Mouse (Mus musculus): Measurements from ENCODE around the gene Ube2l3. TPM values are rescaled to one million over a fixed set of nuclear protein-coding genes. Genes with fewer than 3 reads are reported as not detected.
A peak's percentile ranks its signal among the peaks of the same experiment; 100 is the strongest.

The Ube2l3 gene
- polyA plus RNA-seq, 1 experiment from 2014 or later: 200 TPM

- Histone ChIP-seq H3K9me3 (ENCODE audit: low read length) (no peaks in the 10 kb centered on the region), H3K9ac (replicated peaks; ENCODE audit: low read depth) (peak overlapping the region; percentile 98), H3K36me3 (ENCODE audit: insufficient read depth, low read length) (no peaks in the 10 kb centered on the region), H3K4me3 (ENCODE audit: low read depth, low read length) (peak overlapping the region; percentile 99), H3K27me3 (replicated peaks; ENCODE audit: insufficient read depth, low read length) (no peaks in the 10 kb centered on the region), H3K27ac (ENCODE audit: low read length) (peak overlapping the region; percentile 78), H3K4me1 (ENCODE audit: insufficient read depth, low read depth, low read length) (peaks cover 7% of the 10 kb centered on the region; the same call in 1 of the 2 replicates), H3K4me2 (replicated peaks; ENCODE audit: low read depth, low read length) (peak overlapping the region; percentile 79)
- DNase-seq (ENCODE audit: low spot score) (peak; percentile 23), ATAC-seq (0 out of 2 replicates have a peak, but pooled peaks have one; percentile 1)
- TF ChIP-seq CTCF (IDR thresholded peaks at IDR 0.05) (no peak), EP300 (IDR thresholded peaks at IDR 0.05) (no peak)
- 2% methylated on average over 24 of the region's 24 CpGs for WGBS
Observed at GRCm38 (mm10) chr16:17200121-17200952, 2.1 kb downstream of the Ube2l3 start.

DNA sequence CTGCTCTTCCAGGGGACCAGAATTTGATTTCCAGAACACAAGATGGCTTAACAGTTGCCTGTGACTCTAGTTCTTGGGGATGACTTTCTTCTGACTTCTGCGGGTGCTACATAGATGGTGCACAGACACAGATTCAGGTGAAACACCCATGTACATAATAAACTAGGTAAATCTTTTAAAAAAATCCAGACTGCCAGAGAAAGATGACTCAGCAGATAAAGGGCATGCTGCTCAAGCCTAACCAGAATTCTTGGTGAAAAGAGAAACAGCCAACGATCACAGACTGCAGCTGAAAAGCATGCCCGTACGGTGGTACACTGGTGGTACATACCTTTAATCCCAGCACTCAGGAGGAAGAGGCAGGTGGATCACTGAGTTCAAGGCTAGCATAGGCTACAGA, 8.6 kb downstream of the Ube2l3 start:
- ATAC-seq: no peak
- H3K9me3 ChIP-seq (ENCODE audit: low read length): no peaks in the 10 kb centered on the region
- no peak overlapping the region for H3K4me3 ChIP-seq (ENCODE audit: low read depth, low read length)
- 95% methylated on average over 4 of the region's 4 CpGs for WGBS
- no peaks in the 10 kb centered on the region for H3K27me3 ChIP-seq (replicated peaks; ENCODE audit: insufficient read depth, low read length)
- H3K4me1 ChIP-seq (ENCODE audit: insufficient read depth, low read depth, low read length): no peaks in the 10 kb centered on the region
- H3K27ac ChIP-seq (ENCODE audit: low read length): no peak overlapping the region
- no peaks in the 10 kb centered on the region for H3K36me3 ChIP-seq (ENCODE audit: insufficient read depth, low read length)
- TF ChIP-seq CTCF (IDR thresholded peaks at IDR 0.05): no peak
- TF ChIP-seq EP300 (IDR thresholded peaks at IDR 0.05): no peak
- no peak overlapping the region for H3K9ac ChIP-seq (replicated peaks; ENCODE audit: low read depth)
- H3K4me2 ChIP-seq (replicated peaks; ENCODE audit: low read depth, low read length): no peak overlapping the region
- no peak for DNase-seq (ENCODE audit: low spot score)

GRCm38 (mm10) chr16:17185475-17185874, 17.0 kb downstream of the Ube2l3 start:
- no peak for TF ChIP-seq EP300 (IDR thresholded peaks at IDR 0.05)
- TF ChIP-seq CTCF (IDR thresholded peaks at IDR 0.05): no peak
- no peak overlapping the region for H3K27ac ChIP-seq (ENCODE audit: low read length)
- no peak overlapping the region for H3K4me2 ChIP-seq (replicated peaks; ENCODE audit: low read depth, low read length)
- H3K9me3 ChIP-seq (ENCODE audit: low read length): no peaks in the 10 kb centered on the region
- H3K27me3 ChIP-seq (replicated peaks; ENCODE audit: insufficient read depth, low read length): no peaks in the 10 kb centered on the region
- H3K4me3 ChIP-seq (ENCODE audit: low read depth, low read length): no peak overlapping the region
- H3K9ac ChIP-seq (replicated peaks; ENCODE audit: low read depth): no peak overlapping the region
- peaks cover 5% of the 10 kb centered on the region; the same call in 1 of the 2 replicates for H3K36me3 ChIP-seq (ENCODE audit: insufficient read depth, low read length)
- ATAC-seq (no peak), DNase-seq (ENCODE audit: low spot score) (no peak)
- H3K4me1 ChIP-seq (ENCODE audit: insufficient read depth, low read depth, low read length): no peaks in the 10 kb centered on the region; the same call in 1 of the 2 replicates

DNA sequence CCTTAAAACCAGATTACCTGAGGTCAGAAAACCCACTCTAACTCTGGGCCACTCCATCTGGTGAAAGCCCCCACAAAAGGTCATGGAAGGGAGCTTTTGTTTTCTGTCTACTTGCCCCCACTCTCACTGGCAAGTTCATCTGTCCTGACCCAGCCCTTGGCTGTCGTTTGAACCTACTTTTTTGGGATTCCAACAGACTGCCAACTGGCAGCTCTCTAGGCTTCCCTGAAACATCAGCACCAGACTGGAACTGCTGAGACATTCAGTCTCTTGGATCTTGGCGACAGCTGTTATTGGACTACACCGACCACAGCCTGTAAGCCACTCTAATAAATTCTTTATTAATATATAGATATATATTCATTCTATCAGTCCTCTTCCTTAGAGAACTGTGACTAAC, 19.4 kb downstream of the Ube2l3 start:
- no peak for DNase-seq (ENCODE audit: low spot score)

DNA sequence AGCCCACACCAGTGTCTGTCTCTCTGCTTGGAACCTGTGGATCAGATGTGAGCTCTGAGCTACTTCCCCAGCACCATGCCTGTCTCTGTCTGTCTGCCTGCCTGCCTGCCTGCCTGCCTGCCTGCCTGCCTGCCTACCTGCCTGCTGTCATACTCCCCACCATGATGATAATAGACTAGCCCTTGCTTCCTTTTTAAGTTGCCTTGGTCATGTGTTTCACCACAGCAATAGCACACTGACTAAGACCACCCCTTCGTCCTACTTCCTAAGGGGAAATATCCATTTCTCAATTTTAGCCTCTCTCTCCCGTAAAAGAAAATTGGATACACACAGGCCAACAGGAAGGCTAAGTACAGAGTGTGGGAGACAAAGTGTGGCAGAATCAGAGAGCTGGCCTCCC, 20.3 kb downstream of the Ube2l3 start:
- TF ChIP-seq CTCF (IDR thresholded peaks at IDR 0.05) (no peak), EP300 (IDR thresholded peaks at IDR 0.05) (no peak)
- no peaks in the 10 kb centered on the region for H3K9me3 ChIP-seq (ENCODE audit: low read length)
- ATAC-seq (no peak), DNase-seq (ENCODE audit: low spot score) (no peak)
- no peaks in the 10 kb centered on the region for H3K27me3 ChIP-seq (replicated peaks; ENCODE audit: insufficient read depth, low read length)
- H3K4me1 ChIP-seq (ENCODE audit: insufficient read depth, low read depth, low read length): no peaks in the 10 kb centered on the region; the same call in 1 of the 2 replicates
- WGBS: 64% methylated on average over 2 of the region's 2 CpGs
- no peak overlapping the region for H3K4me2 ChIP-seq (replicated peaks; ENCODE audit: low read depth, low read length)
- no peak overlapping the region for H3K4me3 ChIP-seq (ENCODE audit: low read depth, low read length)
- H3K27ac ChIP-seq (ENCODE audit: low read length): 0 out of 2 replicates have a peak overlapping the region, but pooled peaks have one; percentile 2
- H3K36me3 ChIP-seq (ENCODE audit: insufficient read depth, low read length): peaks cover 5% of the 10 kb centered on the region; the same call in 1 of the 2 replicates
- no peak overlapping the region for H3K9ac ChIP-seq (replicated peaks; ENCODE audit: low read depth)

More for the DNA sequence above, 19.4 kb downstream of the Ube2l3 start:
- ATAC-seq: no peak
- Histone ChIP-seq H3K4me3 (ENCODE audit: low read depth, low read length) (no peak overlapping the region), H3K36me3 (ENCODE audit: insufficient read depth, low read length) (peaks cover 5% of the 10 kb centered on the region; the same call in 1 of the 2 replicates), H3K9ac (replicated peaks; ENCODE audit: low read depth) (no peak overlapping the region), H3K27ac (ENCODE audit: low read length) (no peak overlapping the region), H3K4me1 (ENCODE audit: insufficient read depth, low read depth, low read length) (no peaks in the 10 kb centered on the region; the same call in 1 of the 2 replicates), H3K27me3 (replicated peaks; ENCODE audit: insufficient read depth, low read length) (no peaks in the 10 kb centered on the region), H3K4me2 (replicated peaks; ENCODE audit: low read depth, low read length) (no peak overlapping the region), H3K9me3 (ENCODE audit: low read length) (no peaks in the 10 kb centered on the region)
- WGBS: 77% methylated on average over 3 of the region's 3 CpGs
- TF ChIP-seq EP300 (IDR thresholded peaks at IDR 0.05) (no peak), CTCF (IDR thresholded peaks at IDR 0.05) (no peak)

DNA sequence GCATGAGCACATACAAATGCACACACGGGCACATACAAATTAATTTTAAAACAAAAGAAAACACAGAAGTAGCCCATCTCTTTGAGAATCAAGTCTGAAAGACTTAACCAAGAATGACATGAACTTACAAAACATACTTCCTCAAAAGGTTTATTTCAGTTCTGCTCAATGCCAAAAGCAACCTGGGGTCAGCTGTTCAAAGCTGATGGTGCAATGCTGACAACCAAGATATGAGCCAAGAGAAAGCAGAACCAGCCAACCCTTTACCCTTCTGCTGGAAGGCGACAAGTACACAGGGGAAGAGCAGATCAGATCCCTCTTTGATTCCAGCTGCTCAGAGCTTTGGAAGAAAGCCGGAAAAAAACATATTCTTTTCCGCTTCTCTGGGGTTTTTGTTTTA, 21.1 kb downstream of the Ube2l3 start:
- no peaks in the 10 kb centered on the region; the same call in 1 of the 2 replicates for H3K4me1 ChIP-seq (ENCODE audit: insufficient read depth, low read depth, low read length)
- H3K9ac ChIP-seq (replicated peaks; ENCODE audit: low read depth): no peak overlapping the region
- H3K4me2 ChIP-seq (replicated peaks; ENCODE audit: low read depth, low read length): no peak overlapping the region
- peak; percentile 60 for DNase-seq (ENCODE audit: low spot score)
- TF ChIP-seq EP300 (IDR thresholded peaks at IDR 0.05) (no peak), CTCF (IDR thresholded peaks at IDR 0.05) (no peak)
- 69% methylated on average over 4 of the region's 4 CpGs for WGBS
- no peaks in the 10 kb centered on the region for H3K9me3 ChIP-seq (ENCODE audit: low read length)
- no peak overlapping the region for H3K27ac ChIP-seq (ENCODE audit: low read length)
- no peak overlapping the region for H3K4me3 ChIP-seq (ENCODE audit: low read depth, low read length)
- H3K36me3 ChIP-seq (ENCODE audit: insufficient read depth, low read length): peaks cover 5% of the 10 kb centered on the region; the same call in 1 of the 2 replicates
- peak; percentile 46 for ATAC-seq
- no peaks in the 10 kb centered on the region for H3K27me3 ChIP-seq (replicated peaks; ENCODE audit: insufficient read depth, low read length)
